Mouse (Mus musculus): ENCODE results near the gene Tmem268. TPM values are rescaled to one million over a fixed set of nuclear protein-coding genes. Genes with fewer than 3 reads are reported as not detected.

The Tmem268 gene
- polyA plus RNA-seq, 1 experiment: 0.66 TPM

GRCm38 (mm10) chr4:63567712-63568390, 9.3 kb downstream of the Tmem268 start:
- TF ChIP-seq GATA1 (IDR thresholded peaks at IDR 0.05; ENCODE audit: borderline replicate concordance, low read length) (no peak), FLI1 (IDR thresholded peaks at IDR 0.05; ENCODE audit: low read length) (no peak)
- Histone ChIP-seq H3K27me3 (replicated peaks) (peaks cover 2% of the 10 kb centered on the region), H3K36me3 (replicated peaks; ENCODE audit: low read length) (peaks cover 83% of the 10 kb centered on the region), H3K4me3 (replicated peaks) (no peak overlapping the region), H3K4me1 (no peaks in the 10 kb centered on the region; the same call in 1 of the 2 replicates), H3K9me3 (no peaks in the 10 kb centered on the region)

- Histone ChIP-seq H3K4me3 (replicated peaks) (no peak overlapping the region), H3K36me3 (replicated peaks; ENCODE audit: low read length) (peaks cover 82% of the 10 kb centered on the region), H3K9me3 (no peaks in the 10 kb centered on the region), H3K4me1 (no peaks in the 10 kb centered on the region), H3K27me3 (replicated peaks) (peaks cover 2% of the 10 kb centered on the region)
- TF ChIP-seq GATA1 (IDR thresholded peaks at IDR 0.05; ENCODE audit: borderline replicate concordance, low read length) (no peak), FLI1 (IDR thresholded peaks at IDR 0.05; ENCODE audit: low read length) (no peak)
These were observed 10.7 kb downstream of the Tmem268 start for GRCm38 (mm10) chr4:63569322-63569721.

GRCm38 (mm10) chr4:63570208-63570781, 11.7 kb downstream of the Tmem268 start:
- H3K4me1 ChIP-seq: no peaks in the 10 kb centered on the region
- no peak overlapping the region for H3K4me3 ChIP-seq (replicated peaks)
- H3K36me3 ChIP-seq (replicated peaks; ENCODE audit: low read length): peaks cover 72% of the 10 kb centered on the region
- TF ChIP-seq GATA1 (IDR thresholded peaks at IDR 0.05; ENCODE audit: borderline replicate concordance, low read length) (no peak), FLI1 (IDR thresholded peaks at IDR 0.05; ENCODE audit: low read length) (no peak)
- no peaks in the 10 kb centered on the region for H3K9me3 ChIP-seq
- no peaks in the 10 kb centered on the region for H3K27me3 ChIP-seq (replicated peaks)

- H3K36me3 ChIP-seq (replicated peaks; ENCODE audit: low read length): peaks cover 60% of the 10 kb centered on the region
- TF ChIP-seq FLI1 (IDR thresholded peaks at IDR 0.05; ENCODE audit: low read length) (no peak), GATA1 (IDR thresholded peaks at IDR 0.05; ENCODE audit: borderline replicate concordance, low read length) (no peak)
These were observed 14.0 kb downstream of the Tmem268 start for GRCm38 (mm10) chr4:63572621-63573020.

GRCm38 (mm10) chr4:63579649-63580048, 21.1 kb downstream of the Tmem268 start:
- Histone ChIP-seq H3K27me3 (replicated peaks) (no peaks in the 10 kb centered on the region), H3K36me3 (replicated peaks; ENCODE audit: low read length) (peaks cover 41% of the 10 kb centered on the region), H3K4me3 (replicated peaks) (no peak overlapping the region), H3K4me1 (no peaks in the 10 kb centered on the region), H3K9me3 (peaks cover 9% of the 10 kb centered on the region)
- TF ChIP-seq GATA1 (IDR thresholded peaks at IDR 0.05; ENCODE audit: borderline replicate concordance, low read length) (no peak), FLI1 (IDR thresholded peaks at IDR 0.05; ENCODE audit: low read length) (no peak)

More at GRCm38 (mm10) chr4:63572621-63573020, 14.0 kb downstream of the Tmem268 start:
- Histone ChIP-seq H3K4me3 (replicated peaks) (peak overlapping the region; percentile 21), H3K27me3 (replicated peaks) (no peaks in the 10 kb centered on the region), H3K4me1 (no peaks in the 10 kb centered on the region), H3K9me3 (peaks cover 4% of the 10 kb centered on the region)

GRCm38 (mm10) chr4:63580078-63580477, 21.5 kb downstream of the Tmem268 start:
- TF ChIP-seq FLI1 (IDR thresholded peaks at IDR 0.05; ENCODE audit: low read length): no peak
- TF ChIP-seq GATA1 (IDR thresholded peaks at IDR 0.05; ENCODE audit: borderline replicate concordance, low read length): no peak
- peaks cover 9% of the 10 kb centered on the region for H3K9me3 ChIP-seq
- H3K36me3 ChIP-seq (replicated peaks; ENCODE audit: low read length): peaks cover 41% of the 10 kb centered on the region
- H3K4me3 ChIP-seq (replicated peaks): no peak overlapping the region
- H3K4me1 ChIP-seq: no peaks in the 10 kb centered on the region
- no peaks in the 10 kb centered on the region for H3K27me3 ChIP-seq (replicated peaks)

GRCm38 (mm10) chr4:63582580-63582979, 24.0 kb downstream of the Tmem268 start:
- Histone ChIP-seq H3K9me3 (peaks cover 5% of the 10 kb centered on the region), H3K4me1 (no peaks in the 10 kb centered on the region), H3K36me3 (replicated peaks; ENCODE audit: low read length) (peaks cover 38% of the 10 kb centered on the region), H3K27me3 (replicated peaks) (no peaks in the 10 kb centered on the region), H3K4me3 (replicated peaks) (no peak overlapping the region)
- TF ChIP-seq FLI1 (IDR thresholded peaks at IDR 0.05; ENCODE audit: low read length): no peak

- no peaks in the 10 kb centered on the region for H3K27me3 ChIP-seq (replicated peaks)
- H3K4me3 ChIP-seq (replicated peaks): no peak overlapping the region
- no peaks in the 10 kb centered on the region for H3K9me3 ChIP-seq
- no peak for TF ChIP-seq GATA1 (IDR thresholded peaks at IDR 0.05; ENCODE audit: borderline replicate concordance, low read length)
- no peaks in the 10 kb centered on the region for H3K4me1 ChIP-seq
- peaks cover 25% of the 10 kb centered on the region for H3K36me3 ChIP-seq (replicated peaks; ENCODE audit: low read length)
These were observed 26.6 kb downstream of the Tmem268 start for GRCm38 (mm10) chr4:63585216-63585615.

GRCm38 (mm10) chr4:63586240-63586639, 27.7 kb downstream of the Tmem268 start:
- TF ChIP-seq GATA1 (IDR thresholded peaks at IDR 0.05; ENCODE audit: borderline replicate concordance, low read length) (no peak), FLI1 (IDR thresholded peaks at IDR 0.05; ENCODE audit: low read length) (no peak)
- Histone ChIP-seq H3K36me3 (replicated peaks; ENCODE audit: low read length) (peaks cover 17% of the 10 kb centered on the region), H3K9me3 (no peaks in the 10 kb centered on the region), H3K4me3 (replicated peaks) (no peak overlapping the region), H3K4me1 (no peaks in the 10 kb centered on the region), H3K27me3 (replicated peaks) (no peaks in the 10 kb centered on the region)

- H3K9me3 ChIP-seq: no peaks in the 10 kb centered on the region
- no peak for TF ChIP-seq FLI1 (IDR thresholded peaks at IDR 0.05; ENCODE audit: low read length)
- no peak for TF ChIP-seq GATA1 (IDR thresholded peaks at IDR 0.05; ENCODE audit: borderline replicate concordance, low read length)
- H3K27me3 ChIP-seq (replicated peaks): peaks cover 2% of the 10 kb centered on the region
- no peaks in the 10 kb centered on the region for H3K4me1 ChIP-seq
- H3K4me3 ChIP-seq (replicated peaks): no peak overlapping the region
- no peaks in the 10 kb centered on the region for H3K36me3 ChIP-seq (replicated peaks; ENCODE audit: low read length)
These were observed 31.4 kb downstream of the Tmem268 start for GRCm38 (mm10) chr4:63589987-63590386.
